Mouse (Mus musculus) limb, embryonic 15.5 days (tissue): ENCODE results near the gene Pkdcc. TPM values are rescaled to one million over a fixed set of nuclear protein-coding genes. Genes with fewer than 3 reads are reported as not detected.

Experiments used
- ATAC-seq: fragments of 200-750 bp; cut with Nextera tagmentation; 2 replicates; pipeline ENCODE4 v1.8.0; 2017; ENCODE audit warnings: low read depth, moderate TSS enrichment; ENCODE audit not compliant: insufficient number of reproducible peaks, low FRiP score, low TSS enrichment
- H3K27ac ChIP-seq: fragments of 300-500 bp; sonication (generic); 2 replicates; pipeline ENCODE4 v1.5.1; 2015; ENCODE audit warnings: moderate library complexity, mild to moderate bottlenecking, inconsistent platforms
- H3K27me3 ChIP-seq: fragments of 300-500 bp; sonication (generic); 2 replicates; pipeline ENCODE4 v1.6.1; 2015; ENCODE audit warnings: inconsistent platforms
- H3K36me3 ChIP-seq: fragments of 300-500 bp; sonication (generic); 2 replicates; pipeline ENCODE4 v1.6.1; 2015; ENCODE audit warnings: inconsistent platforms
- H3K4me1 ChIP-seq: fragments of 300-500 bp; sonication (generic); 2 replicates; pipeline ENCODE4 v1.6.1; 2015; ENCODE audit warnings: inconsistent platforms
- H3K4me2 ChIP-seq: fragments of 300-500 bp; sonication (generic); 2 replicates; pipeline ENCODE4 v1.6.1; 2015; ENCODE audit warnings: mild to moderate bottlenecking, inconsistent platforms
- H3K4me3 ChIP-seq: fragments of 300-500 bp; sonication (generic); 2 replicates; pipeline ENCODE4 v1.5.1; 2015; ENCODE audit warnings: mild to moderate bottlenecking, inconsistent platforms
- H3K9ac ChIP-seq: fragments of 300-500 bp; sonication (generic); 2 replicates; pipeline ENCODE4 v1.6.1; 2015; ENCODE audit warnings: inconsistent platforms
- H3K9me3 ChIP-seq: fragments of 300-500 bp; sonication (generic); 2 replicates; pipeline ENCODE4 v1.6.1; 2016; ENCODE audit warnings: inconsistent platforms
- WGBS: fragments of 180-500 bp; shearing (Covaris S2); methylation state at CpG from one replicate; pipeline ENCODE4 v1.1.7; 2015; 5-methylcytosine and 5-hydroxymethylcytosine counted together
- polyA plus RNA-seq: library from polyadenylated mRNA; unstranded; fragments of >200 nt; fragmentation: Nextera tagmentation; extraction: Ambion mirVana; gene quantifications from 2 replicates; pipeline ENCODE4 v1.2.1, GENCODE M21; 2015

The Pkdcc gene
- polyA plus RNA-seq, 1 experiment from 2014 or later, result 11.6 TPM

- H3K27me3 ChIP-seq, result peaks cover 44% of the 10 kb centered on the region
- 86% methylated on average over 9 of the region's 9 CpGs for WGBS
- no peak for ATAC-seq
These were observed 24.3 kb upstream of the Pkdcc start for GRCm38 (mm10) chr17:83190810-83191209.

GRCm38 (mm10) chr17:83194491-83194890 lies 20.6 kb upstream of the Pkdcc start:
- no peak overlapping the region for H3K4me2 ChIP-seq
- H3K9me3 ChIP-seq, result no peaks in the 10 kb centered on the region
- no peak overlapping the region for H3K4me3 ChIP-seq
- WGBS, result 70% methylated on average over 4 of the region's 4 CpGs
- H3K4me1 ChIP-seq, result peaks cover 15% of the 10 kb centered on the region
- ATAC-seq, result no peak
- H3K36me3 ChIP-seq, result no peaks in the 10 kb centered on the region
- no peak overlapping the region for H3K9ac ChIP-seq
- no peak overlapping the region for H3K27ac ChIP-seq
- peaks cover 38% of the 10 kb centered on the region for H3K27me3 ChIP-seq

More at GRCm38 (mm10) chr17:83190810-83191209, 24.3 kb upstream of the Pkdcc start:
- Histone ChIP-seq H3K4me1 (no peaks in the 10 kb centered on the region), H3K27ac (no peak overlapping the region), H3K4me2 (no peak overlapping the region), H3K9me3 (no peaks in the 10 kb centered on the region), H3K4me3 (no peak overlapping the region), H3K36me3 (no peaks in the 10 kb centered on the region), H3K9ac (no peak overlapping the region)

GRCm38 (mm10) chr17:83197361-83197923 lies 17.6 kb upstream of the Pkdcc start:
- Histone ChIP-seq H3K4me3 (no peak overlapping the region), H3K4me2 (no peak overlapping the region), H3K9me3 (no peaks in the 10 kb centered on the region), H3K4me1 (peaks cover 33% of the 10 kb centered on the region), H3K36me3 (no peaks in the 10 kb centered on the region), H3K27ac (no peak overlapping the region), H3K27me3 (peaks cover 47% of the 10 kb centered on the region), H3K9ac (no peak overlapping the region)
- WGBS, result 27% methylated on average over 4 of the region's 4 CpGs
- ATAC-seq, result no peak

GRCm38 (mm10) chr17:83200469-83200868 lies 14.6 kb upstream of the Pkdcc start:
- no peak overlapping the region for H3K4me3 ChIP-seq
- no peak for ATAC-seq
- H3K4me2 ChIP-seq, result no peak overlapping the region
- peaks cover 40% of the 10 kb centered on the region for H3K4me1 ChIP-seq
- peaks cover 45% of the 10 kb centered on the region for H3K27me3 ChIP-seq
- WGBS, result 72% methylated on average over 5 of the region's 5 CpGs
- no peak overlapping the region for H3K9ac ChIP-seq
- no peaks in the 10 kb centered on the region for H3K9me3 ChIP-seq
- no peak overlapping the region for H3K27ac ChIP-seq
- H3K36me3 ChIP-seq, result no peaks in the 10 kb centered on the region

DNA sequence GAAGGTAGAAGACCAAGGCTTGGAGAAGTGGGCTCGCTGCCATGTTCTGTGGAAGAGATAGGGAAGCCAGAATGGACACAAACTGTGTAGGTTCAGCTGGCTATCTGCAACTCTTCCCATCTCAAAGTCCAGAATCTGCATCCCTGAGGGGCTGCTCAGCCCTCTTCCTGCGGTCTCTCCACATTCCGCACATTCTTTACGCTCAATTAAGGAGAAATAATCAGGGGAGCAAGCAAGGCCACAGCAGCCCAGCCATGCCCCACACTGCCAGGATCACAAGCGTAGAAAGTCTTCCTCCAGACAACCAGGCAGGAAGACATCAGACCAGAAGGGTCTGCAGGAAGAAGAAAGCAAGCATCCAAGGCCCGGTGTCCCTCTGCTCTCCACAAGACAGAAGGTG lies 13.8 kb upstream of the Pkdcc start:
- no peak overlapping the region for H3K9ac ChIP-seq
- no peak overlapping the region for H3K27ac ChIP-seq
- no peaks in the 10 kb centered on the region for H3K36me3 ChIP-seq
- H3K4me1 ChIP-seq, result peaks cover 40% of the 10 kb centered on the region
- no peak for ATAC-seq
- no peak overlapping the region for H3K4me2 ChIP-seq
- 32% methylated on average over 6 of the region's 6 CpGs for WGBS
- peaks cover 48% of the 10 kb centered on the region; the same call in 1 of the 2 replicates for H3K27me3 ChIP-seq
- H3K9me3 ChIP-seq, result no peaks in the 10 kb centered on the region
- no peak overlapping the region for H3K4me3 ChIP-seq

DNA sequence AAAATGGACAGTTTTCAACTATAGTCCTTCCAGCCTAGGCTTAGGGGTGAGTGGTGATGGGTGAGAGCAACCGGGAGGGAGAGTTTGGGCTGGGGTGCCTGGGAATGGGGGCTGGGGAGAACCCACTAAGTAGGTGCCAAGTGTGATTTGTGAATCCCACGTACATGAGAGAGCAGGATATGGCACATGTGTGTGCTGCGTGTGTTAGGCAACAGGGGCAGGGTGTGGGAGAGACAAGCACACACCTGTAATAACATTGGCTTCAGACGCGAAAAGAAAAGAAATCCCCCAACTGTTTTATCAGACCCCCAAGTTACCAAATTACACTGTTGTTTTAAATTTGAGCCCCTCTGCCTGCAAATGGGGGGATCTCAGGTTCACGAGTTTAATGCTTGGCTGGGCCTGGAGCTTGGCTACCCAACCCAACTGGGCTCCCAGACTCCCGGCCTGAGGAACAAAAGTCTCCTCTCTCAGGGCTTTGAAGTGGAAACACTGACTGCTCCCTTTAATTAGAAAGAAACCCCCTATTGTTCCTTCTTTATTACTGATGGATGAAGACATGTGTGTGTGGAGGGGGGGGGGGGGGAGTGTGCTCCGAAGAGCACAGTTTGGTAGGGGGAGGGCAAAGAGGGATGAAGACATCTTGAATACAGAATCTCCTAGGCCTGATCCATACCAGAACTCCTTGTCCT lies 11.3 kb upstream of the Pkdcc start:
- Histone ChIP-seq H3K9ac (no peak overlapping the region), H3K4me2 (no peak overlapping the region), H3K9me3 (no peaks in the 10 kb centered on the region), H3K36me3 (no peaks in the 10 kb centered on the region), H3K4me1 (peaks cover 32% of the 10 kb centered on the region), H3K27me3 (peaks cover 62% of the 10 kb centered on the region), H3K4me3 (no peak overlapping the region), H3K27ac (no peak overlapping the region)
- ATAC-seq, result no peak
- WGBS, result 33% methylated on average over 8 of the region's 8 CpGs

- Histone ChIP-seq H3K9ac (no peak overlapping the region), H3K27ac (no peak overlapping the region), H3K9me3 (no peaks in the 10 kb centered on the region), H3K36me3 (no peaks in the 10 kb centered on the region), H3K4me3 (no peak overlapping the region), H3K4me2 (no peak overlapping the region), H3K27me3 (peaks cover 70% of the 10 kb centered on the region), H3K4me1 (peaks cover 7% of the 10 kb centered on the region)
- no peak for ATAC-seq
- 89% methylated on average over 3 of the region's 3 CpGs for WGBS
These were observed 7.8 kb upstream of the Pkdcc start for GRCm38 (mm10) chr17:83207296-83207695.

DNA sequence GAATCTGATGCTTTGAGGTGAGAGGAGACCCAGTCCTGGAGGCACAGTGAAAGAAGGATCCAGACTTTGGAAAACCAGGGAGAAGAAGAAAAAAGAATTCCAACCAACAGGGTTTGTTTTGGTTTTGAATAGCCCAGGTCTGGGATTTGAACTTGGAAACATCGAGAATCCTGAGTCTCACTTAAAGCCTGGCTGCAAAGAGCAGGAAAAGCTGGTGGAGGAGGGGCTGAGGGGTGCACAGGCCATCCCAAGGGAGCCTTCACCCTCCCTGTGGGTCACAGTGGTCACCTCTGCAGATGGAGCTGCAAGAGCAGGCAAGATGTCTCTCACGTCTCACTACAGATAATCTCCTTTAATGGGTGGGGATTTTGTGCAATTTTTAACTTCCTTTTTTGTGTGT lies 6.6 kb upstream of the Pkdcc start:
- peaks cover 10% of the 10 kb centered on the region for H3K4me1 ChIP-seq
- H3K27me3 ChIP-seq, result peaks cover 76% of the 10 kb centered on the region
- H3K27ac ChIP-seq, result no peak overlapping the region
- 54% methylated on average over 2 of the region's 2 CpGs for WGBS
- H3K4me2 ChIP-seq, result no peak overlapping the region
- no peak overlapping the region for H3K9ac ChIP-seq
- ATAC-seq, result no peak
- H3K36me3 ChIP-seq, result no peaks in the 10 kb centered on the region
- H3K9me3 ChIP-seq, result no peaks in the 10 kb centered on the region
- no peak overlapping the region for H3K4me3 ChIP-seq

- H3K9me3 ChIP-seq, result no peaks in the 10 kb centered on the region
- WGBS, result 66% methylated on average over 5 of the region's 5 CpGs
- ATAC-seq, result no peak
- H3K27ac ChIP-seq, result no peak overlapping the region
- H3K4me3 ChIP-seq, result no peak overlapping the region
- H3K36me3 ChIP-seq, result no peaks in the 10 kb centered on the region
- H3K4me1 ChIP-seq, result peaks cover 17% of the 10 kb centered on the region
- H3K27me3 ChIP-seq, result peaks cover 80% of the 10 kb centered on the region
- H3K9ac ChIP-seq, result no peak overlapping the region
- H3K4me2 ChIP-seq, result no peak overlapping the region
These were observed 4.6 kb upstream of the Pkdcc start for GRCm38 (mm10) chr17:83210531-83210930.

DNA sequence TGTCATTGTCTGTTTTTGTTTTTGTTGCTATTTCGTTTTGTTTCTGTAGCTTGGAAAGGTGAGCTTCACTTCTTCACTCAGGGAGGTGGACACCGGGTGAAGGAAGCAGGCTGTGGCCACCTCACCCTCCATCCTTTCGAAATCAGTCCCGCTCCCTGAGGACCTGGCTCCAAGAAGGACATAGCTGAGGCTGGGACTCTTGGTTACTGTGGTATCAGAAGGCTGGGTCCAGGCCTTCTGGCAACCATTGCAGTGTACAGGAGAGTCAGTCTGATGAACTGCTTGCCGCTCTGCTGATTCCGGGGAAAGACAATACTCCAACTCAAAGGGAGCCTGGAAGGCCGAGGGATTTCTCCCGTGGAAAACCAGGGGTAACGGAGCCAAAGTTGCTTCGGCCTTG lies 3.9 kb upstream of the Pkdcc start:
- Histone ChIP-seq H3K4me3 (no peak overlapping the region), H3K27ac (no peak overlapping the region), H3K27me3 (peaks cover 77% of the 10 kb centered on the region), H3K9me3 (no peaks in the 10 kb centered on the region), H3K36me3 (no peaks in the 10 kb centered on the region), H3K4me1 (peaks cover 22% of the 10 kb centered on the region), H3K4me2 (no peak overlapping the region), H3K9ac (no peak overlapping the region)
- WGBS, result 89% methylated on average over 10 of the region's 10 CpGs
- no peak for ATAC-seq

- 76% methylated on average over 2 of the region's 2 CpGs for WGBS
These were observed 2.7 kb upstream of the Pkdcc start for GRCm38 (mm10) chr17:83212422-83212821.

GRCm38 (mm10) chr17:83213228-83213915 lies 1.7 kb upstream of the Pkdcc start:
- H3K4me3 ChIP-seq, result peak overlapping the region; percentile 81; the same call in 1 of the 2 replicates

More at GRCm38 (mm10) chr17:83212422-83212821, 2.7 kb upstream of the Pkdcc start:
- Histone ChIP-seq H3K4me3 (no peak overlapping the region), H3K4me1 (peaks cover 34% of the 10 kb centered on the region), H3K27me3 (peaks cover 80% of the 10 kb centered on the region), H3K9ac (no peak overlapping the region), H3K4me2 (no peak overlapping the region), H3K9me3 (no peaks in the 10 kb centered on the region), H3K27ac (no peak overlapping the region), H3K36me3 (no peaks in the 10 kb centered on the region)
- no peak for ATAC-seq

More at GRCm38 (mm10) chr17:83213228-83213915, 1.7 kb upstream of the Pkdcc start:
- no peaks in the 10 kb centered on the region for H3K36me3 ChIP-seq
- peak overlapping the region; percentile 43; the same call in 1 of the 2 replicates for H3K27ac ChIP-seq
- peak overlapping the region; percentile 92; the same call in 1 of the 2 replicates for H3K4me2 ChIP-seq
- H3K4me1 ChIP-seq, result peaks cover 43% of the 10 kb centered on the region
- no peak for ATAC-seq
- peaks cover 76% of the 10 kb centered on the region for H3K27me3 ChIP-seq
- H3K9me3 ChIP-seq, result no peaks in the 10 kb centered on the region
- WGBS, result 50% methylated on average over 9 of the region's 9 CpGs
- H3K9ac ChIP-seq, result no peak overlapping the region
